Mouse (Mus musculus) midbrain, embryonic 13.5 days (tissue): ENCODE results near the gene Itga2. TPM values are rescaled to one million over a fixed set of nuclear protein-coding genes. Genes with fewer than 3 reads are reported as not detected.

ENCODE experiments used
- ATAC-seq: fragments of 200-750 bp; cut with Nextera tagmentation; 2 replicates; pipeline ENCODE4 v1.8.0; 2017; ENCODE audit warnings: mild to moderate bottlenecking, moderate TSS enrichment, moderate library complexity
- H3K27ac ChIP-seq: fragments of 300-500 bp; sonication (generic); 2 replicates; pipeline ENCODE4 v1.5.1; 2015; ENCODE audit warnings: inconsistent platforms, mild to moderate bottlenecking, moderate library complexity
- H3K27me3 ChIP-seq: fragments of 300-500 bp; sonication (generic); 2 replicates; pipeline ENCODE4 v1.6.1; 2015; ENCODE audit warnings: mild to moderate bottlenecking, inconsistent platforms
- H3K36me3 ChIP-seq: fragments of 300-500 bp; sonication (generic); 2 replicates; pipeline ENCODE4 v1.6.1; 2015; ENCODE audit warnings: mild to moderate bottlenecking, inconsistent platforms
- H3K4me1 ChIP-seq: fragments of 300-500 bp; sonication (generic); replicated peaks from 2 replicates; pipeline ENCODE4 v1.6.1; 2015; ENCODE audit warnings: inconsistent platforms
- H3K4me2 ChIP-seq: fragments of 300-500 bp; sonication (generic); replicated peaks from 2 replicates; pipeline ENCODE4 v1.6.1; 2015; ENCODE audit warnings: moderate library complexity, mild to moderate bottlenecking, inconsistent platforms
- H3K4me3 ChIP-seq: fragments of 300-500 bp; sonication (generic); replicated peaks from 2 replicates; pipeline ENCODE4 v1.5.1; 2015; ENCODE audit warnings: mild to moderate bottlenecking, inconsistent platforms
- H3K9ac ChIP-seq: fragments of 300-500 bp; sonication (generic); replicated peaks from 2 replicates; pipeline ENCODE4 v1.6.1; 2015; ENCODE audit warnings: mild to moderate bottlenecking, inconsistent platforms
- H3K9me3 ChIP-seq: fragments of 300-500 bp; sonication (generic); 2 replicates; pipeline ENCODE4 v1.6.1; 2016; ENCODE audit warnings: mild to moderate bottlenecking, inconsistent platforms
- WGBS: fragments of 180-500 bp; shearing (Covaris S2); methylation state at CpG from one replicate; pipeline ENCODE4 v1.1.7; 2015; 5-methylcytosine and 5-hydroxymethylcytosine counted together
- polyA plus RNA-seq: library from polyadenylated mRNA; unstranded; fragments of >200 nt; fragmentation: Nextera tagmentation; extraction: Ambion mirVana; gene quantifications from 2 replicates; pipeline ENCODE4 v1.2.1, GENCODE M21; 2015

Itga2 gene
- polyA plus RNA-seq, 1 experiment from 2014 or later, result 1.6 TPM

GRCm38 (mm10) chr13:114914559-114914958, 17.3 kb downstream of the Itga2 start:
- ATAC-seq, result no peak
- 0 out of 2 replicates have a peak, but pooled peaks cover 2% of the 10 kb centered on the region for H3K9me3 ChIP-seq
- no peak overlapping the region for H3K9ac ChIP-seq
- no peaks in the 10 kb centered on the region for H3K36me3 ChIP-seq
- no peak overlapping the region for H3K4me3 ChIP-seq
- 88% methylated on average over 4 of the region's 4 CpGs for WGBS
- peaks cover 8% of the 10 kb centered on the region; the same call in 1 of the 2 replicates for H3K27me3 ChIP-seq
- no peaks in the 10 kb centered on the region for H3K4me1 ChIP-seq
- no peak overlapping the region for H3K27ac ChIP-seq
- no peak overlapping the region for H3K4me2 ChIP-seq

GRCm38 (mm10) chr13:114910629-114911028, 21.3 kb downstream of the Itga2 start:
- Histone ChIP-seq H3K4me1 (no peaks in the 10 kb centered on the region), H3K9me3 (no peaks in the 10 kb centered on the region), H3K4me3 (no peak overlapping the region), H3K27me3 (no peaks in the 10 kb centered on the region), H3K36me3 (no peaks in the 10 kb centered on the region), H3K9ac (no peak overlapping the region), H3K4me2 (no peak overlapping the region), H3K27ac (no peak overlapping the region)
- 77% methylated on average over 9 of the region's 9 CpGs for WGBS
- ATAC-seq, result no peak

GRCm38 (mm10) chr13:114909514-114909913, 22.4 kb downstream of the Itga2 start:
- Histone ChIP-seq H3K9me3 (no peaks in the 10 kb centered on the region), H3K4me2 (no peak overlapping the region), H3K27ac (no peak overlapping the region), H3K27me3 (no peaks in the 10 kb centered on the region), H3K4me1 (no peaks in the 10 kb centered on the region), H3K4me3 (no peak overlapping the region), H3K36me3 (no peaks in the 10 kb centered on the region), H3K9ac (no peak overlapping the region)
- no peak for ATAC-seq
- 90% methylated on average over 5 of the region's 5 CpGs for WGBS

- Histone ChIP-seq H3K9me3 (no peaks in the 10 kb centered on the region), H3K4me3 (no peak overlapping the region), H3K27me3 (no peaks in the 10 kb centered on the region), H3K4me1 (no peaks in the 10 kb centered on the region), H3K4me2 (no peak overlapping the region), H3K27ac (no peak overlapping the region), H3K9ac (no peak overlapping the region), H3K36me3 (no peaks in the 10 kb centered on the region)
- ATAC-seq, result no peak
- WGBS, result 81% methylated on average over 4 of the region's 4 CpGs
Observed at GRCm38 (mm10) chr13:114907876-114908275, 24.0 kb downstream of the Itga2 start.

- Histone ChIP-seq H3K4me3 (no peak overlapping the region), H3K36me3 (no peaks in the 10 kb centered on the region), H3K4me2 (no peak overlapping the region), H3K4me1 (no peaks in the 10 kb centered on the region), H3K27ac (no peak overlapping the region), H3K9ac (no peak overlapping the region), H3K9me3 (no peaks in the 10 kb centered on the region), H3K27me3 (no peaks in the 10 kb centered on the region)
- ATAC-seq, result no peak
- 83% methylated on average over 10 of the region's 10 CpGs for WGBS
Observed at GRCm38 (mm10) chr13:114896751-114897386, 35.0 kb downstream of the Itga2 start.

- H3K9ac ChIP-seq, result no peak overlapping the region
- no peak overlapping the region for H3K27ac ChIP-seq
- no peak for ATAC-seq
- no peaks in the 10 kb centered on the region for H3K27me3 ChIP-seq
- H3K4me2 ChIP-seq, result no peak overlapping the region
- no peaks in the 10 kb centered on the region for H3K4me1 ChIP-seq
- H3K4me3 ChIP-seq, result no peak overlapping the region
- 91% methylated on average over 7 of the region's 7 CpGs for WGBS
- no peaks in the 10 kb centered on the region for H3K9me3 ChIP-seq
- no peaks in the 10 kb centered on the region for H3K36me3 ChIP-seq
Observed at GRCm38 (mm10) chr13:114895896-114896295, 36.0 kb downstream of the Itga2 start.

DNA sequence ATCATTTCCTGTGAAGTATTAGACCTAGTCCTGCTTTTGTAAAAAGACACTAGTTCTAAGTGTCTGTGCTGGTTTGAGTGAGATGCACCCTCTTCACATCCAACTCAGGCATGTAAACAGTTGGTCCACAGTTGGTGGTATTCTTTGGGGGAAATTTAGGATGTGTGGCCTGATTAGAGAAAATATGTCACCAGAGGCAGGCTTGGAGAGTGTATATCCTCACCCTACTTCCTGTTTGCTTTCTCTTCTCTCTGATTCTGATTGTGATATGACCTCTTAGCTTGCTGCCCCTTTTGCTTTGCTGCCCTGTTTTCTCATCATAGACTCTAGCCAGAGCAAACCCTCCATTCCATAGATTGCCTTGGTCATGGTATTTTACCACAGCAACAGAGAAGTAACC, 37.2 kb downstream of the Itga2 start:
- Histone ChIP-seq H3K4me2 (no peak overlapping the region), H3K4me3 (no peak overlapping the region), H3K9me3 (no peaks in the 10 kb centered on the region), H3K36me3 (no peaks in the 10 kb centered on the region), H3K27me3 (no peaks in the 10 kb centered on the region), H3K27ac (no peak overlapping the region), H3K9ac (no peak overlapping the region), H3K4me1 (no peaks in the 10 kb centered on the region)
- no peak for ATAC-seq

- no peak overlapping the region for H3K4me3 ChIP-seq
- H3K36me3 ChIP-seq, result no peaks in the 10 kb centered on the region
- WGBS, result 89% methylated on average over 6 of the region's 6 CpGs
- H3K9me3 ChIP-seq, result no peaks in the 10 kb centered on the region
- no peak overlapping the region for H3K27ac ChIP-seq
- H3K4me1 ChIP-seq, result no peaks in the 10 kb centered on the region
- H3K27me3 ChIP-seq, result no peaks in the 10 kb centered on the region
- H3K9ac ChIP-seq, result no peak overlapping the region
- ATAC-seq, result no peak
- H3K4me2 ChIP-seq, result no peak overlapping the region
Observed at GRCm38 (mm10) chr13:114891655-114892054, 40.2 kb downstream of the Itga2 start.

- Histone ChIP-seq H3K4me2 (no peak overlapping the region), H3K27me3 (no peaks in the 10 kb centered on the region), H3K36me3 (no peaks in the 10 kb centered on the region), H3K9ac (no peak overlapping the region), H3K4me1 (no peaks in the 10 kb centered on the region), H3K4me3 (no peak overlapping the region), H3K9me3 (no peaks in the 10 kb centered on the region), H3K27ac (no peak overlapping the region)
- WGBS, result 92% methylated on average over 6 of the region's 6 CpGs
- ATAC-seq, result no peak
Observed at GRCm38 (mm10) chr13:114887695-114888094, 44.2 kb downstream of the Itga2 start.

DNA sequence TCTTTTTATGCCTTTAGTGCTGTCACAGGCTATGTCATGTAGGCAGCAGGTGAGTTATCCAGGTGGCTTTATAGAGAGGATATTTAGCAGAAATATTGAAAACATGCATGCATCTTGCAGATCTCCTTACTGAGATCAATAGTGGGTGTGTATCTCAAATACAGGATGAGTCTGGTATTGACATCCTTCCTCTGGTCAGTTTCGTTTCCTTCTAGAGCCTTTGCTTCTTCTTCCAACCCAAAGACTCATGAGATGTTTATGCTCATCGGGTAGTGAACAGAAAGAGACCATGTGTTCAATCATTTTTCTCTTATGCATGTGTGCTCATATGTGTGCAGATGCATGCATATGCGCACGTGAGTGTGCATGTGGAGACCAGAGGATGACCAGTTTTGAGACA, 44.6 kb downstream of the Itga2 start:
- Histone ChIP-seq H3K4me2 (no peak overlapping the region), H3K36me3 (no peaks in the 10 kb centered on the region), H3K4me1 (no peaks in the 10 kb centered on the region), H3K4me3 (no peak overlapping the region), H3K27me3 (no peaks in the 10 kb centered on the region), H3K27ac (no peak overlapping the region), H3K9me3 (no peaks in the 10 kb centered on the region), H3K9ac (no peak overlapping the region)
- 91% methylated on average over 4 of the region's 4 CpGs for WGBS
- no peak for ATAC-seq

- Histone ChIP-seq H3K9me3 (no peaks in the 10 kb centered on the region), H3K4me3 (no peak overlapping the region), H3K27ac (no peak overlapping the region), H3K4me1 (no peaks in the 10 kb centered on the region), H3K27me3 (no peaks in the 10 kb centered on the region), H3K9ac (no peak overlapping the region), H3K4me2 (no peak overlapping the region), H3K36me3 (no peaks in the 10 kb centered on the region)
- no peak for ATAC-seq
- 74% methylated on average over 9 of the region's 9 CpGs for WGBS
Observed at GRCm38 (mm10) chr13:114885171-114885570, 46.7 kb downstream of the Itga2 start.

DNA sequence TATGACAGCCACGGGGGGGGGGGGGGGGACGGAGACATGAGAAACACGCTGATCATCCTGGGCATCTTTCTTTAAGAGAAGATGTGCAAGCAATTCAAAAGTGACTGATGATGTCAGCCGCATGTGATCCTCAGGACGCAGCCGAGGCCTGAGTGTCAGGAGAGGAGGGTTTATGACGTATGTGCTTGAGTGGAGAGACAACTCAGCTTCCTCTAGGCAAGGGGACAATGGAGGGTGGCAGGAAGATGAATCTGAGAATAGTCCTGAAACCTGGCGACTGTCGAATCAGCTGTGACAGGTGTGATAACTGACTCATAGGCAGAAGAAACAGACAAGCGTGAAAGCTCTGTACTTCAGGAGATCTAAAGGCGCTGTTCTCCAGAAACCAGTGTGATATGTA, 53.2 kb downstream of the Itga2 start:
- WGBS, result 84% methylated on average over 11 of the region's 11 CpGs
- no peaks in the 10 kb centered on the region for H3K36me3 ChIP-seq
- H3K27ac ChIP-seq, result no peak overlapping the region
- no peak for ATAC-seq
- no peak overlapping the region for H3K9ac ChIP-seq
- H3K4me1 ChIP-seq, result no peaks in the 10 kb centered on the region
- H3K4me2 ChIP-seq, result no peak overlapping the region
- no peak overlapping the region for H3K4me3 ChIP-seq
- no peaks in the 10 kb centered on the region for H3K27me3 ChIP-seq
- no peaks in the 10 kb centered on the region for H3K9me3 ChIP-seq

GRCm38 (mm10) chr13:114876005-114876520, 55.8 kb downstream of the Itga2 start:
- Histone ChIP-seq H3K9ac (no peak overlapping the region), H3K9me3 (no peaks in the 10 kb centered on the region), H3K4me2 (no peak overlapping the region), H3K4me3 (no peak overlapping the region), H3K4me1 (no peaks in the 10 kb centered on the region), H3K27ac (no peak overlapping the region), H3K27me3 (no peaks in the 10 kb centered on the region), H3K36me3 (no peaks in the 10 kb centered on the region)
- 99% methylated on average over 2 of the region's 2 CpGs for WGBS
- ATAC-seq, result no peak
